Mouse (Mus musculus): ENCODE measurements around the gene Tmem19.

DNA sequence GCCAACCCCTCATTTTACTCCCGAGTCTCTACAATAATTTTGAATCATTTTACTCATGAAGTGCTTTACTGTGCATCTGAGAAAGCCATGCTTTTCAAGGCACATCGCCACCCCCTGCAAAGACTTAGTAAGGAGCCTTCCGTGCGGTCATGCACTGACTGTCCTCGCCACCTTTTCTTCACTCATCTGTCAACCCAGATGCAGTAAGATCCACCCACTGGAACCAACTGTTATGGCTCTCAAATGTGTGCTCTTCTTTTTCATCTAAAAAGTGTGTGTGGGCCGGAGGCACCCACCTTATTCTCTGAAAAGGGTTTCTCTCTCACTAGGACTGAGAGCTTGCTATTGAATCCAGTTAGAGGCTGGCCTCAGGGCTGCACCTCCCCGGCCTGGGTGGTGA lies 68.4 kb downstream of the Tmem19 start:
- TF ChIP-seq CTCF (IDR thresholded peaks at IDR 0.05) (no peak), EP300 (IDR thresholded peaks at IDR 0.05) (no peak)

Data from lung, postnatal 0 days (tissue).